Mouse (Mus musculus): ENCODE measurements around the gene Tbc1d10c.

GRCm38 (mm10) chr19:4193129-4193528 lies 2.0 kb upstream of the Tbc1d10c start:
- TF ChIP-seq POLR2A (IDR thresholded peaks at IDR 0.05; ENCODE audit: low read depth, low read length) = no peak
- no peak for TF ChIP-seq CTCF (IDR thresholded peaks at IDR 0.05; ENCODE audit: extremely low read depth, insufficient read depth, insufficient read length, insufficient replicate concordance)
